Mouse (Mus musculus) olfactory bulb, adult 2 months (tissue): ENCODE measurements around the gene Primpol. TPM values are rescaled to one million over a fixed set of nuclear protein-coding genes. Genes with fewer than 3 reads are reported as not detected.

Experiments
- H3K27ac ChIP-seq: fragments of 200-500 bp; 2 replicates; pipeline ENCODE4 v1.5.1; 2012; ENCODE audit warnings: low read depth, low read length; ENCODE audit not compliant: insufficient read depth
- H3K4me1 ChIP-seq: fragments of 200-500 bp; 2 replicates; pipeline ENCODE4 v1.6.1; 2012; ENCODE audit warnings: low read length; ENCODE audit not compliant: control insufficient read depth, insufficient read depth
- H3K4me3 ChIP-seq: fragments of 200-500 bp; 2 replicates; pipeline ENCODE4 v1.5.1; 2012; ENCODE audit warnings: mild to moderate bottlenecking, low read depth, low read length, moderate library complexity; ENCODE audit not compliant: insufficient read depth
- CTCF ChIP-seq: fragments of 200-500 bp; IDR thresholded peaks from 2 replicates; pipeline ENCODE4 v1.5.1; 2012; ENCODE audit warnings: low read depth, mild to moderate bottlenecking, low read length, moderate library complexity; ENCODE audit not compliant: insufficient read depth
- POLR2A ChIP-seq: fragments of 200-500 bp; IDR thresholded peaks from 2 replicates; pipeline ENCODE4 v1.6.1; 2012; ENCODE audit warnings: mild to moderate bottlenecking, low read depth, low read length, moderate library complexity; ENCODE audit not compliant: insufficient read depth
- WGBS: fragments of 180-500 bp; shearing (Covaris S2); methylation state at CpG from one replicate; pipeline ENCODE4 v1.1.7; 2018; 5-methylcytosine and 5-hydroxymethylcytosine counted together
- polyA plus RNA-seq: library from polyadenylated mRNA; stranded (reverse); fragments of >200 nt; gene quantifications from 2 replicates; pipeline ENCODE4 v1.2.4, GENCODE M21; 2012; ENCODE audit warnings: low replicate concordance; ENCODE audit not compliant: missing spikeins, insufficient read depth, insufficient read length

The Primpol gene
- polyA plus RNA-seq, 1 experiment, result not detected

GRCm38 (mm10) chr8:46628645-46629044 lies 11.6 kb upstream of the Primpol start:
- TF ChIP-seq POLR2A, result no peak
- no peak for TF ChIP-seq CTCF
- no peak overlapping the region for H3K4me3 ChIP-seq
- H3K4me1 ChIP-seq, result no peaks in the 10 kb centered on the region
- no peak overlapping the region for H3K27ac ChIP-seq
- 91% methylated on average over 1 of the region's 1 CpGs for WGBS

GRCm38 (mm10) chr8:46627881-46628280 lies 10.9 kb upstream of the Primpol start:
- no peak for TF ChIP-seq POLR2A
- TF ChIP-seq CTCF, result no peak
- Histone ChIP-seq H3K27ac (no peak overlapping the region), H3K4me1 (no peaks in the 10 kb centered on the region), H3K4me3 (no peak overlapping the region)
- WGBS, result 71% methylated on average over 7 of the region's 7 CpGs

DNA sequence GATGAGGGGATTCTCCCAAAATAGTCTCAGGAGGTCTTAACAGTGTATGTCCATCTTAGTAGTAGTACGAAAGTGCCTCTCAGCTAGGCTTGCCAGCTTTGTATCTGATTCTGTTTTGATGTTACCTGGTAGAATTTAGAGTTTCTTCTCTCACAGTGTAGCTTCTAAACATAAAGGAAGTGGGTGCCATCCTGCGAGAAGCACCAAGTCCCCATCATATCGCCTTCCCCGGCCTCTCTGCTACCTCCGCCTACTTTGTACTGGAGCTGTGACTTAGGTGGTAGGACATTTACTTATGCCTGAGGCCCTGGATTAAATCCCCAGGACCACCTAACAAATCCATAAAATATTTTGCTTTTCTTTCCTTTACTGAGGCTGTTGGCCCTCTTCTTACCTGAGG lies 9.6 kb upstream of the Primpol start:
- WGBS, result 95% methylated on average over 5 of the region's 5 CpGs
- H3K27ac ChIP-seq, result no peak overlapping the region
- TF ChIP-seq CTCF (no peak), POLR2A (no peak)

GRCm38 (mm10) chr8:46625166-46625565 lies 8.2 kb upstream of the Primpol start:
- Histone ChIP-seq H3K4me3 (no peak overlapping the region), H3K27ac (no peak overlapping the region), H3K4me1 (no peaks in the 10 kb centered on the region)
- no peak for TF ChIP-seq CTCF
- 62% methylated on average over 1 of the region's 1 CpGs for WGBS

More for the DNA sequence above, 9.6 kb upstream of the Primpol start:
- Histone ChIP-seq H3K4me3 (no peak overlapping the region), H3K4me1 (no peaks in the 10 kb centered on the region)

DNA sequence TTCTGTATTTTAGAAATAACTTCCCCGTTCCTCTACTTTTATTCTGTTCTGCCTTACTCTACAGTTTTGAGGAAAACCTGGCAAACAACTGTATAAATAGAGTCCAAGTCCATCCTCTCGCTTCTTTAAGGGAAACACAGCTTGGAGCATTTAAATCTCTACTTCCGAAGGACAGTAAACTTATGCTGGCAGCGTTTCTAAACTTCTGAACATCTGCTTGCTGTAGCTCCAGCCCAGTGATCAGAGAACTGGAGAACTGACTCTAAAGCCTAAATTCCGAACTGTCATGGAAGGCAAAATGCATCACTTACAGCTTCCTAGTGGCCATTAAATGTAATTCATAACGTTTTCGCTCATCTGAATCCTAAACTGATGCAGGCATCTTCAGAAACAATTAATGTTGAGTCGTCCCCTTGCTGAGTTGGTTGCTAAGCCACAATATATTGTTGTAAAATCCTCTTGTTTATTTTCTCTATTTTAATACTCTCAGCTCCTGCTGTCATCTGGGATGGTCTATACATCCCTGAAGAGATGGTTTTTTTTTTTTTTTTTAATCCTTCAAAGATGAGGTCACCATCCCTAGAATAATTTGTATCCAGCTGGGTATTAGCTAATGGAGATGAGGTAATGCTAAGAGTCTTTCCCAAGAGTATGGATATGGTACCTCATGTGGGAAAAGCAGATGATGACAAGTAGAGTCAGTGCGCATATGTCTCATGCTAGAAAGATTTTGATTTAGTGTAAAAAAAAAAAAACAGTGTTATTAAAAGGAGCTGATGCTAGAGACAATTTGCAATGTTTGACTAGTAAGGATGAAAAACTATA lies 5.6 kb upstream of the Primpol start:
- no peaks in the 10 kb centered on the region for H3K4me1 ChIP-seq
- H3K27ac ChIP-seq, result no peak overlapping the region
- TF ChIP-seq CTCF, result no peak
- TF ChIP-seq POLR2A, result no peak
- WGBS, result 59% methylated on average over 9 of the region's 9 CpGs
- H3K4me3 ChIP-seq, result no peak overlapping the region

GRCm38 (mm10) chr8:46618639-46619320 lies 1.8 kb upstream of the Primpol start:
- H3K4me1 ChIP-seq, result no peaks in the 10 kb centered on the region
- WGBS, result 8% methylated on average over 10 of the region's 10 CpGs
- H3K27ac ChIP-seq, result no peak overlapping the region
- H3K4me3 ChIP-seq, result peak overlapping the region; percentile 68
- TF ChIP-seq POLR2A, result no peak
- TF ChIP-seq CTCF, result no peak

GRCm38 (mm10) chr8:46617690-46618620 lies 943 bp upstream of the Primpol start:
- under 1% methylated on average over 38 of the region's 38 CpGs for WGBS
- Histone ChIP-seq H3K4me1 (peaks cover 4% of the 10 kb centered on the region), H3K4me3 (peak overlapping the region; percentile 68), H3K27ac (peak overlapping the region; percentile 35; the same call in 1 of the 2 replicates)
- no peak for TF ChIP-seq POLR2A
- no peak for TF ChIP-seq CTCF

DNA sequence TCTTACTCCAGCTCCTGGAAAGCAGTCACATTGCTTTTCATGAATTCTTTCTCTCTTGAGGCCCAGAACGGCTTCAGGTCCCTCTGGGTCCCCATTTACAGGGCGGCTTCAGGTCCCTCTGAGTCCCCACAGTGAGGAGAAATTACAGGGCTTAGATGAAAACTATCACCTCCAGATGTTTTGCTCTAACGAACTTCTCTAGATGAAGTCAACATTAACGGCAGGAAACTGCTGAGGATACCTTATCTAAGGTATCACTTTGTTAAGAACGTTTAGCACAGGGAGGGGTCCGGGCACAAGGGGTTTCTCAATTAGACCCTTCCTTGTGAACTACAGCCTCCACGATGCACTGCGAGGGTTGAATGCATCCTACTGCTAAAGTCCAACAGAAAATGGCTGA lies 1.1 kb downstream of the Primpol start:
- no peak overlapping the region for H3K27ac ChIP-seq

GRCm38 (mm10) chr8:46613377-46613776 lies 3.6 kb downstream of the Primpol start:
- H3K27ac ChIP-seq, result peak overlapping the region; percentile 65
- peaks cover 10% of the 10 kb centered on the region for H3K4me1 ChIP-seq
- H3K4me3 ChIP-seq, result no peak overlapping the region
- WGBS, result 10% methylated on average over 4 of the region's 4 CpGs
- TF ChIP-seq POLR2A (no peak), CTCF (no peak)

More for the DNA sequence above, 1.1 kb downstream of the Primpol start:
- peaks cover 10% of the 10 kb centered on the region for H3K4me1 ChIP-seq
- WGBS, result 87% methylated on average over 8 of the region's 8 CpGs
- H3K4me3 ChIP-seq, result no peak overlapping the region
- TF ChIP-seq CTCF (no peak), POLR2A (no peak)
